Mouse (Mus musculus): ENCODE data around the gene Lrmda. TPM values are rescaled to one million over a fixed set of nuclear protein-coding genes. Genes with fewer than 3 reads are reported as not detected.
A peak's percentile ranks its signal among the peaks of the same experiment; 100 is the strongest.

The Lrmda gene
- polyA plus RNA-seq, 1 experiment from 2014 or later: 0.22 TPM

DNA sequence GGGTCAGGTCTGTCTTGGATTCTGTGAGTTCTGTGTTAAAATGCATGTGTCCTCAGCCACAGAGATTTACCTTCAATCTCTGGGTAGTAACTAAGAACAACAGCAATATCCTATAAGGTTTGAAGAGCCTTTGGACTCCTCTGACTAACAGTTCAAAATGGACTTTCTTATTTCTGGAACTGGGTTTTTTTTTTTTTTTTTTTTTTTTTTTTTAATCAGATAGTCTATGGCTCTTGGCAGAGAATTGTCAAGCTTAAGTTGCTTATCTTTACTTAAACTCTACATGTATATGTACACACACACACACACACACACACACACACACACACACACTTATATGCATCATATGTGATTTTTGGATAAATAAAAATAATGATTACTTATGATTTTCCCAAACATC lies 723.0 kb downstream of the Lrmda start:
- H3K4me1 ChIP-seq: peaks cover 21% of the 10 kb centered on the region
- ATAC-seq (ENCODE audit: low FRiP score): no peak
- no peaks in the 10 kb centered on the region for H3K9me3 ChIP-seq
- H3K27ac ChIP-seq: no peak overlapping the region
- no peak overlapping the region for H3K9ac ChIP-seq
- H3K4me2 ChIP-seq: no peak overlapping the region
- no peaks in the 10 kb centered on the region for H3K36me3 ChIP-seq (replicated peaks)
- H3K27me3 ChIP-seq: peaks cover 68% of the 10 kb centered on the region
- H3K4me3 ChIP-seq (replicated peaks): no peak overlapping the region

GRCm38 (mm10) chr14:22743264-22743663 lies 723.8 kb downstream of the Lrmda start:
- H3K9me3 ChIP-seq: no peaks in the 10 kb centered on the region
- 87% methylated on average over 4 of the region's 4 CpGs for WGBS
- H3K27ac ChIP-seq: no peak overlapping the region
- H3K9ac ChIP-seq: no peak overlapping the region
- peaks cover 21% of the 10 kb centered on the region for H3K4me1 ChIP-seq
- peaks cover 65% of the 10 kb centered on the region for H3K27me3 ChIP-seq
- no peak overlapping the region for H3K4me3 ChIP-seq (replicated peaks)
- H3K36me3 ChIP-seq (replicated peaks): no peaks in the 10 kb centered on the region
- no peak overlapping the region for H3K4me2 ChIP-seq
- no peak for ATAC-seq (ENCODE audit: low FRiP score)

DNA sequence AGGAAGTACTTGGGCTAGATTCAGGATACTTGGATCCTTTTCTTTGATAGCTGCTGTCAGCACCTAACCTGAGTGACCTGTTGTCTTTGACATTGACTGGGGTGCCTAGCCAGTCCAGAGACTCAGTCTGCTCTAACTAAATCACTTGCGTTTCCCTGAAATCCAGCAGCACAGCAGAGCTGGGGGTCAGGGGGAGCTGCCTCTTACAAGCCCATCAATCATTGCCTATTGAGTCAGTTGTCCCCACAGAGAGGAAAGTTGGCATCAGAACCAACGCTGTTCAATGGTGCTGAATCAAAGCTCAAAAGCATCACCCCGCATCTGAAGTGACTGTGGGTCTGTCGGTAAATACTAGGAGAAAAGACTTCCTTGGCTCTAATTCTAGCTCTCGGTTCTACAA lies 725.2 kb downstream of the Lrmda start:
- ATAC-seq (ENCODE audit: low FRiP score): no peak
- 9% methylated on average over 5 of the region's 5 CpGs for WGBS
- peaks cover 18% of the 10 kb centered on the region for H3K4me1 ChIP-seq
- no peak overlapping the region for H3K4me3 ChIP-seq (replicated peaks)
- H3K36me3 ChIP-seq (replicated peaks): no peaks in the 10 kb centered on the region
- no peaks in the 10 kb centered on the region for H3K9me3 ChIP-seq
- no peak overlapping the region for H3K9ac ChIP-seq
- peaks cover 67% of the 10 kb centered on the region for H3K27me3 ChIP-seq
- H3K27ac ChIP-seq: no peak overlapping the region
- H3K4me2 ChIP-seq: no peak overlapping the region

DNA sequence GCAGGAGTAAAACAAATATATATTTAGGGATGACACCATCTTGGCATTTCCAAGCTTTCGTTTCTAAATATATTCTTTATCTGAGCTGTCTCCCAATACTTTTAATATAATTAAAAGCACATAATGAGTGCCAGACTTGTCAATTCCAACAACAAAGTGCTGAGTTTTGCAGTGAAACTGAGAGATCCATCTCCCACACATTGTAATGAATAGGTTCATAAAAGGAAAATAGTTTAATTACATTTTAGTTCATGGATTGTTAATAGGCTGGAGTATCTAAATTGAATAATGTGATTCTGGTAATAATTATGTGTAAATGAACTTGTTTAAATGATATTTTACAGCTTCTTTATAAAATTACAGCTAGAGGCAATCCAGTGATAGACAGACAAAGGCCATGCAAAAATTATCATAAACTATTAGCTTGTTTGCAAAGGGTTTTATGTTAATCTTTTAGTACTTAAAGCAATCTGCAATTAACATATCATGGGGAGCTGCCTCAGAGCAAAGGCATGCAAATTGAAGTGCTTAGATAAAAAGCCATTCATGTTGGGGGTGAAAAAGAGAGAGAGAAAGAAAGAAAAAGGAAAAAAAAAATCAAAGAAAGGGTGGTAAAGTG lies 725.9 kb downstream of the Lrmda start:
- Histone ChIP-seq H3K4me2 (no peak overlapping the region), H3K36me3 (replicated peaks) (no peaks in the 10 kb centered on the region), H3K27me3 (peaks cover 63% of the 10 kb centered on the region), H3K27ac (no peak overlapping the region), H3K9ac (no peak overlapping the region), H3K4me1 (peaks cover 18% of the 10 kb centered on the region), H3K4me3 (replicated peaks) (no peak overlapping the region), H3K9me3 (no peaks in the 10 kb centered on the region)
- 23% methylated on average over 1 of the region's 1 CpGs for WGBS
- peak; percentile 65 for ATAC-seq (ENCODE audit: low FRiP score)

- Histone ChIP-seq H3K27ac (peak overlapping the region; percentile 70), H3K4me3 (replicated peaks) (no peak overlapping the region), H3K36me3 (replicated peaks) (no peaks in the 10 kb centered on the region), H3K9ac (no peak overlapping the region), H3K27me3 (peaks cover 66% of the 10 kb centered on the region), H3K4me1 (peaks cover 18% of the 10 kb centered on the region), H3K9me3 (no peaks in the 10 kb centered on the region), H3K4me2 (peak overlapping the region; percentile 10)
- WGBS: 0% methylated on average over 5 of the region's 5 CpGs
- ATAC-seq (ENCODE audit: low FRiP score): peak; percentile 77
Measured at GRCm38 (mm10) chr14:22745882-22746480, 726.5 kb downstream of the Lrmda start.

- H3K4me1 ChIP-seq: peaks cover 18% of the 10 kb centered on the region
- no peak overlapping the region for H3K4me2 ChIP-seq
- H3K27ac ChIP-seq: no peak overlapping the region
- H3K27me3 ChIP-seq: peaks cover 70% of the 10 kb centered on the region
- WGBS: 94% methylated on average over 5 of the region's 5 CpGs
- no peak overlapping the region for H3K9ac ChIP-seq
- no peak overlapping the region for H3K4me3 ChIP-seq (replicated peaks)
- H3K36me3 ChIP-seq (replicated peaks): no peaks in the 10 kb centered on the region
- H3K9me3 ChIP-seq: no peaks in the 10 kb centered on the region
- no peak for ATAC-seq (ENCODE audit: low FRiP score)
Measured at GRCm38 (mm10) chr14:22747816-22748215, 728.3 kb downstream of the Lrmda start.

- Histone ChIP-seq H3K4me1 (peaks cover 11% of the 10 kb centered on the region), H3K27me3 (peaks cover 67% of the 10 kb centered on the region), H3K27ac (no peak overlapping the region), H3K9me3 (no peaks in the 10 kb centered on the region), H3K9ac (no peak overlapping the region), H3K4me2 (no peak overlapping the region), H3K4me3 (replicated peaks) (no peak overlapping the region), H3K36me3 (replicated peaks) (no peaks in the 10 kb centered on the region)
- no peak for ATAC-seq (ENCODE audit: low FRiP score)
Measured at GRCm38 (mm10) chr14:22750409-22750808, 730.9 kb downstream of the Lrmda start.

DNA sequence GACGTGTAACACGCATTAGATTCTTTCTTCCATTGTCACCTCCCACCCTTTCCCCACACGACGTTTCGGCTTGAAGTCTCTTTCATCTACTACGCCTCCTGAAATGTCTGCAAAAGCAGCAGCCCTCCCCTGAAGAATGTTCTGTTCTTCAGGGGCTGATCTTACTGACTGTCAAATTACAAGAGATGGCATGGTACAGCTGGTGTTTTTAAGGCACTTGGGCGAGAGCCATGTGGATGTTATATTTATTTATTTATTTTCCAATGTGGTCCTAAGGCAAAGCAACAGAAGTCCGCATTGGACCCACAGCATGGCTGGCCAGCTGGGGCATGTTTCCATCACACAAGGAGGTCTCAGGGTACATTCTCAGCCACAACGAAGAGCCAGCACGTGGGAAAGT lies 731.8 kb downstream of the Lrmda start:
- H3K4me2 ChIP-seq: no peak overlapping the region
- 85% methylated on average over 10 of the region's 10 CpGs for WGBS
- no peaks in the 10 kb centered on the region for H3K9me3 ChIP-seq
- no peak overlapping the region for H3K9ac ChIP-seq
- H3K27me3 ChIP-seq: peaks cover 74% of the 10 kb centered on the region
- no peak overlapping the region for H3K27ac ChIP-seq
- H3K36me3 ChIP-seq (replicated peaks): no peaks in the 10 kb centered on the region
- no peak for ATAC-seq (ENCODE audit: low FRiP score)
- no peak overlapping the region for H3K4me3 ChIP-seq (replicated peaks)
- peaks cover 3% of the 10 kb centered on the region for H3K4me1 ChIP-seq

- Histone ChIP-seq H3K9ac (no peak overlapping the region), H3K4me3 (replicated peaks) (no peak overlapping the region), H3K27ac (no peak overlapping the region), H3K27me3 (peaks cover 68% of the 10 kb centered on the region), H3K4me1 (no peaks in the 10 kb centered on the region), H3K9me3 (no peaks in the 10 kb centered on the region), H3K36me3 (replicated peaks) (no peaks in the 10 kb centered on the region), H3K4me2 (no peak overlapping the region)
- WGBS: 93% methylated on average over 5 of the region's 5 CpGs
- ATAC-seq (ENCODE audit: low FRiP score): no peak
Measured at GRCm38 (mm10) chr14:22754633-22755032, 735.1 kb downstream of the Lrmda start.

DNA sequence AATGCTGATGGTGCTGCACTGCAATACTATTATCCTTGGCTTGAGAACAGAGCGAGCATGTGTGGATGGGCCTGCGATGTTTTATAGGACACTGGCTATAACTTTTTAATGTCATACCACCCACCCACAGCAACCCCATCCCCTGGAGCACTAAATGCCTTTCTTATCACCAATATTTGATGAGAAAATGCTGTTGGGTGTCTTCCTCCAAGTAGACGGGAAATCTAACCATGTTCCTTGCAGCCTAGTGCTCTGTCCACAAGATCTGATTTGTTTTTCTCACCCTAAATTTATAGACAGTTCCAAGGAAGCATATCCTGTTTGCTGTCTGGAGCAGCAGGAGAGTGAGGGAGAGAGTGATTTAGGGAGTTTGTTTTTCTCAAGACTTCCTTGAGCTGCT lies 738.0 kb downstream of the Lrmda start:
- Histone ChIP-seq H3K9ac (no peak overlapping the region), H3K4me2 (no peak overlapping the region), H3K4me1 (no peaks in the 10 kb centered on the region), H3K9me3 (no peaks in the 10 kb centered on the region), H3K27me3 (peaks cover 47% of the 10 kb centered on the region), H3K36me3 (replicated peaks) (no peaks in the 10 kb centered on the region), H3K27ac (no peak overlapping the region), H3K4me3 (replicated peaks) (no peak overlapping the region)
- 95% methylated on average over 3 of the region's 3 CpGs for WGBS
- no peak for ATAC-seq (ENCODE audit: low FRiP score)

- Histone ChIP-seq H3K9me3 (no peaks in the 10 kb centered on the region), H3K4me1 (no peaks in the 10 kb centered on the region), H3K27ac (no peak overlapping the region), H3K36me3 (replicated peaks) (no peaks in the 10 kb centered on the region), H3K27me3 (peaks cover 31% of the 10 kb centered on the region), H3K4me2 (no peak overlapping the region), H3K9ac (no peak overlapping the region), H3K4me3 (replicated peaks) (no peak overlapping the region)
- 47% methylated on average over 2 of the region's 2 CpGs for WGBS
- no peak for ATAC-seq (ENCODE audit: low FRiP score)
Measured at GRCm38 (mm10) chr14:22759216-22759615, 739.7 kb downstream of the Lrmda start.

DNA sequence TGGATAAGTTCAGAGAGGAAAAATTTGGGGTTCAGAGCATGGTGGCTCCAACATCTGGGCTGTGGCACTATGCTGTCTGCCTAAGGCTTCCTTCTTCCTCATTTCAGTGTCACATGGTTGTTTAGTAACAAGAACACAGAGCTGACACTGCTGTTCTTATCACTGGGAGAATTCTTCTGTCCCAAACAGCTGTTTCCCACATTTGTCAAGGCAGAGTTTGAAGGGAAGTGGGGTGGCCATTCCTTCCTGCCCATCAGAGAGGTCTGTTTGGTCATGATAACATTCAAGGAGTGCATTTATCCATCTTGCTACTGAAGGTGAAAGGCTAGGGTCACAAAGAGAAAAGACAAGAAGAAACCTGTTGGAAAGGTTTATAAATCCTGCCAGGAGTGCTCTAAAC lies 740.2 kb downstream of the Lrmda start:
- no peak overlapping the region for H3K4me3 ChIP-seq (replicated peaks)
- no peak overlapping the region for H3K4me2 ChIP-seq
- ATAC-seq (ENCODE audit: low FRiP score): no peak
- H3K27me3 ChIP-seq: peaks cover 29% of the 10 kb centered on the region
- H3K9ac ChIP-seq: no peak overlapping the region
- H3K9me3 ChIP-seq: no peaks in the 10 kb centered on the region
- H3K27ac ChIP-seq: no peak overlapping the region
- no peaks in the 10 kb centered on the region for H3K4me1 ChIP-seq
- no peaks in the 10 kb centered on the region for H3K36me3 ChIP-seq (replicated peaks)

GRCm38 (mm10) chr14:22760241-22761039 lies 740.9 kb downstream of the Lrmda start:
- Histone ChIP-seq H3K9me3 (no peaks in the 10 kb centered on the region), H3K9ac (no peak overlapping the region), H3K4me3 (replicated peaks) (no peak overlapping the region), H3K4me1 (no peaks in the 10 kb centered on the region), H3K36me3 (replicated peaks) (no peaks in the 10 kb centered on the region), H3K27me3 (peaks cover 27% of the 10 kb centered on the region), H3K4me2 (no peak overlapping the region), H3K27ac (no peak overlapping the region)
- WGBS: 82% methylated on average over 7 of the region's 7 CpGs
- ATAC-seq (ENCODE audit: low FRiP score): no peak
